33 mouse cellular contexts compared by ENCODE assay signal in the genomic region with DNA sequence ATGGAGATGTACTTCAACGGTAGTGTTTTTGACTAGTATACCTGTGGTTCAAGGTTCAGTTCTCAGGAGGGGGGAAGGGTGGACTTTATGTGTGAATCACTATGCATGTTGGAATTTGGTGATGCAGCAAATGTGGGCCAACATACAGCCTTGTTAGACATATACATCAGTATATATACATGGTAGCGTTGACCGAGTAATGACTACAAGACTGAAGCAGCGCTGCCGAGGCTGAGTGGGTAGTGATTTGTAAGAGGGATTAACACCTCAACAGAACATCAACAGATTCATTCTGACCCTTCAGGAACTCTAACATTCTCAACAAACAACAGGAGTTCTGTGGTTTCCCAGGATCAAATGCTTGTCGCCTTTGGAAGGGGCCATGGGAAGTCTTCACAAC.
"Had no signal": no experiment of that assay in that cellular context is flagged by ENCODE, and none has a peak within 500 bp of the region (broad histone marks: within the 10 kb centered on the region; RNA-seq: fewer than 3 reads in every experiment).

No protein-coding gene starts in this region.

- H3K36me3 ChIP-seq: heart, embryonic 15.5 days; hindbrain, embryonic 10.5 days; hindbrain, embryonic 12.5 days; hindbrain, embryonic 13.5 days; hindbrain, embryonic 15.5 days; intestine, embryonic 15.5 days; kidney, embryonic 15.5 days had no signal

- H3K4me3 ChIP-seq: heart, embryonic 10.5 days; heart, embryonic 12.5 days; heart, embryonic 13.5 days; heart, embryonic 15.5 days; hindbrain, embryonic 10.5 days; hindbrain, embryonic 12.5 days; hindbrain, embryonic 13.5 days; hindbrain, embryonic 15.5 days; intestine, embryonic 15.5 days; kidney, embryonic 15.5 days; layer of hippocampus, adult 2 months had no signal

- H3K9ac ChIP-seq: heart, embryonic 12.5 days; heart, embryonic 13.5 days; heart, embryonic 15.5 days; hindbrain, embryonic 12.5 days; hindbrain, embryonic 13.5 days; hindbrain, embryonic 14.5 days; hindbrain, embryonic 15.5 days; intestine, embryonic 15.5 days; kidney, embryonic 15.5 days had no signal

- H3K27me3 ChIP-seq: heart, embryonic 15.5 days; hindbrain, embryonic 12.5 days; hindbrain, embryonic 15.5 days; intestine, embryonic 15.5 days; kidney, embryonic 15.5 days had no signal

- H3K27ac ChIP-seq: heart, embryonic 10.5 days; heart, embryonic 13.5 days; heart, embryonic 15.5 days; hindbrain, embryonic 10.5 days; hindbrain, embryonic 12.5 days; hindbrain, embryonic 13.5 days; hindbrain, embryonic 14.5 days; hindbrain, embryonic 15.5 days; hindbrain, postnatal 0 days; intestine, embryonic 15.5 days; kidney, embryonic 15.5 days; kidney, postnatal 0 days; layer of hippocampus, adult 2 months had no signal

- ATAC-seq: hindbrain, embryonic 16.5 days; hindbrain, postnatal 0 days; inflammation-experienced regulatory T-cells, adult 6 months; intestine, embryonic 15.5 days; intestine, embryonic 16.5 days; intestine, postnatal 0 days had no signal

- H3K4me1 ChIP-seq: hindbrain, embryonic 13.5 days; hindbrain, embryonic 15.5 days; intestine, embryonic 15.5 days had no signal

- DNase-seq: heart, postnatal 10 days; heart, postnatal 14 days; heart, postnatal 36 days; kidney, adult 11 months; kidney, adult 18-20 months; kidney, adult 2 months; kidney, adult 8-10 months; kidney, adult 9 months; kidney, postnatal 10 days; kidney, postnatal 14 days; kidney, postnatal 25 days; kidney, postnatal 4 days; layer of hippocampus, adult 9-11 months; layer of hippocampus, postnatal 36 days had no signal

- H3K4me2 ChIP-seq: heart, embryonic 11.5 days; heart, embryonic 12.5 days; heart, embryonic 13.5 days; heart, embryonic 15.5 days; hindbrain, embryonic 12.5 days; hindbrain, embryonic 13.5 days; hindbrain, embryonic 14.5 days; hindbrain, embryonic 15.5 days; intestine, embryonic 15.5 days; kidney, embryonic 15.5 days had no signal

- H3K9me3 ChIP-seq: heart, embryonic 10.5 days; heart, embryonic 15.5 days; hindbrain, embryonic 10.5 days; hindbrain, embryonic 12.5 days; hindbrain, embryonic 13.5 days; hindbrain, embryonic 15.5 days; intestine, embryonic 15.5 days; kidney, embryonic 15.5 days had no signal
